Mouse (Mus musculus) stomach, embryonic 14.5 days (tissue): ENCODE measurements around the gene Abcd1. TPM values are rescaled to one million over a fixed set of nuclear protein-coding genes. Genes with fewer than 3 reads are reported as not detected.
A peak's percentile ranks its signal among the peaks of the same experiment; 100 is the strongest.

Source experiments
- ATAC-seq: fragments of 200-750 bp; cut with Nextera tagmentation; 2 replicates; pipeline ENCODE4 v1.8.0; 2017; ENCODE audit warnings: low read depth, moderate TSS enrichment; ENCODE audit not compliant: insufficient number of reproducible peaks, insufficient read depth, low FRiP score
- H3K27ac ChIP-seq: fragments of 300-500 bp; sonication (generic); 2 replicates; pipeline ENCODE4 v1.5.1; 2014; ENCODE audit warnings: mild to moderate bottlenecking, low read length, moderate library complexity, mixed read lengths
- H3K27me3 ChIP-seq: fragments of 300-500 bp; sonication (generic); 2 replicates; pipeline ENCODE4 v1.6.1; 2014; ENCODE audit warnings: low read length, control low read depth, mixed read lengths; ENCODE audit not compliant: control insufficient read depth, insufficient read depth
- H3K36me3 ChIP-seq: fragments of 300-500 bp; sonication (generic); 2 replicates; pipeline ENCODE4 v1.6.1; 2014; ENCODE audit warnings: mild to moderate bottlenecking, control low read depth, low read length, moderate library complexity, mixed read lengths; ENCODE audit not compliant: control insufficient read depth, insufficient read depth
- H3K4me1 ChIP-seq: fragments of 300-500 bp; sonication (generic); 2 replicates; pipeline ENCODE4 v1.6.1; 2014; ENCODE audit warnings: low read length, control low read depth, mixed read lengths; ENCODE audit not compliant: control insufficient read depth, insufficient read depth
- H3K4me2 ChIP-seq: fragments of 300-500 bp; sonication (generic); replicated peaks from 2 replicates; pipeline ENCODE4 v1.6.1; 2014; ENCODE audit warnings: low read depth, low read length, control low read depth
- H3K4me3 ChIP-seq: fragments of 300-500 bp; sonication (generic); 2 replicates; pipeline ENCODE4 v1.5.1; 2014; ENCODE audit warnings: low read depth, low read length, control low read depth
- H3K9ac ChIP-seq: fragments of 300-500 bp; sonication (generic); replicated peaks from 2 replicates; pipeline ENCODE4 v1.6.1; 2014; ENCODE audit warnings: low read depth, mild to moderate bottlenecking, control low read depth, low read length, moderate library complexity, mixed read lengths
- H3K9me3 ChIP-seq: fragments of 300-500 bp; sonication (generic); 2 replicates; pipeline ENCODE4 v1.6.1; 2016; ENCODE audit warnings: low read depth, low read length, control low read depth; ENCODE audit not compliant: control insufficient read depth
- WGBS: fragments of 180-500 bp; shearing (Covaris S2); extraction: QIAGEN DNeasy Blood & Tissue Kit; methylation state at CpG from one replicate; pipeline ENCODE4 v1.1.7; 2014; 5-methylcytosine and 5-hydroxymethylcytosine counted together
- polyA plus RNA-seq: library from polyadenylated mRNA; unstranded; fragments of >200 nt; fragmentation: Nextera tagmentation; extraction: Ambion mirVana; gene quantifications from 2 replicates; pipeline ENCODE4 v1.2.1, GENCODE M21; 2014

The Abcd1 gene
- 19.2 and 19.6 TPM in 2 replicates for polyA plus RNA-seq

DNA sequence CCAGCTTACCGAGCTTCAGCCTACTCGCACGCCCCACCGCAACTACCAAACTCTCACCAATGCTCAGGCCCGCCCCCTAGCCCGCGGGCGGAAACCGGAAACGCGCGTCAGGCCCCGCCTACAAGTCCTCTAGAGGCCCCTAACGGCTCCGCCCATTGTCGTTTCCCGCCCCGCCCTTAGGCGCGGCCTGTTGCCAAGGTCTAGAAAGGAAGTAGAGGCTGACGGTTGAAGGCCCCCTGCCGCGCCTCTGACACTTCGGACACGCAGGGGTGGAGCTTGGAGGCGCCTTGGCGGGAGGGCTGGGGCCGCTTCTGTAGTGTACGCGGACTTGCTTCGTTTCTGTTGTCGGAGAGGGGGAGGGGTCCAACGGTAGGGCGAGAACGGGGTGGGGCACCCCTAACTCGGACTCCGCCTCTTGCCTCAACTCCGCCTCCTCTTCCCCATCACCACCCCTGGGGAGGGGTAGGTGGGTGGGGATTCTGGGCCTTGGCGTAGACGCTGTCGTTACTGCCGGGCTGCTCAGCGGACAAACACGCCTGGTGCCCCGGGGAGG, at the start of gene Abcd1, which contains the start of gene Bcap31:
Abcd1 (plus strand) TSS at position 489 of the 553 bp plus-strand sequence.
Bcap31 (minus strand) TSS at position 67 of the 553 bp plus-strand sequence.
- peak within 1 kb of the TSS; percentile 86 for H3K27ac ChIP-seq
- no peaks in the 10 kb centered on the region for H3K9me3 ChIP-seq
- peak within 1 kb of the TSS; percentile 53 for H3K9ac ChIP-seq
- ATAC-seq, result peak; percentile 93
- H3K4me3 ChIP-seq, result peak within 1 kb of the TSS; percentile 50
- WGBS, result 24% methylated on average over 44 of the region's 45 CpGs
- peak within 1 kb of the TSS; percentile 65 for H3K4me2 ChIP-seq
- H3K36me3 ChIP-seq, result no peaks in the 10 kb centered on the region; the same call in 1 of the 2 replicates
- H3K4me1 ChIP-seq, result peaks cover 14% of the 10 kb centered on the region; the same call in 1 of the 2 replicates
- no peaks in the 10 kb centered on the region for H3K27me3 ChIP-seq

DNA sequence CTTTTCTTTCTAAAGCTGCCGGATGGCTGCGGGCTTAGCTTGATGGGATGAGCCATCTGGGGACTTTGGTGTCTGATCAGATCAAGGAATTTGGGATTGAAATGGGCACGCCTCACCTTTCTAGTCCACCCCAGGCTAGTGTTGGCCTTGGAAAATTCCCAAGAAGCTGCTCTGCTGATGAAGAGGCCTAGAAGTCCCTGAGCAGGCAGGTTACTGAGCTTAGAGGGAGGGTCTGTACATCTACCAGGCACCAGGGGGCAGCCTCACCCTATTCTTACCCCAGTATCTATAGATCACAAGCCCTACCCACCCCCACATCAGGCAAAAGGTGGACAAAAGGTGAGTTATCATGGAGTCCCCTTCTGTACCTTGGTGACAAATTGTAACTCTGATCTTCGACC, 44.4 kb upstream of the Abcd1 start:
- peak overlapping the region; percentile 53; the same call in 1 of the 2 replicates for H3K4me3 ChIP-seq
- no peaks in the 10 kb centered on the region for H3K27me3 ChIP-seq
- H3K27ac ChIP-seq, result no peak overlapping the region
- H3K36me3 ChIP-seq, result no peaks in the 10 kb centered on the region; the same call in 1 of the 2 replicates
- no peaks in the 10 kb centered on the region for H3K9me3 ChIP-seq
- H3K4me2 ChIP-seq, result no peak overlapping the region
- no peak for ATAC-seq
- no peaks in the 10 kb centered on the region; the same call in 1 of the 2 replicates for H3K4me1 ChIP-seq
- WGBS, result 66% methylated on average over 4 of the region's 4 CpGs
- no peak overlapping the region for H3K9ac ChIP-seq

DNA sequence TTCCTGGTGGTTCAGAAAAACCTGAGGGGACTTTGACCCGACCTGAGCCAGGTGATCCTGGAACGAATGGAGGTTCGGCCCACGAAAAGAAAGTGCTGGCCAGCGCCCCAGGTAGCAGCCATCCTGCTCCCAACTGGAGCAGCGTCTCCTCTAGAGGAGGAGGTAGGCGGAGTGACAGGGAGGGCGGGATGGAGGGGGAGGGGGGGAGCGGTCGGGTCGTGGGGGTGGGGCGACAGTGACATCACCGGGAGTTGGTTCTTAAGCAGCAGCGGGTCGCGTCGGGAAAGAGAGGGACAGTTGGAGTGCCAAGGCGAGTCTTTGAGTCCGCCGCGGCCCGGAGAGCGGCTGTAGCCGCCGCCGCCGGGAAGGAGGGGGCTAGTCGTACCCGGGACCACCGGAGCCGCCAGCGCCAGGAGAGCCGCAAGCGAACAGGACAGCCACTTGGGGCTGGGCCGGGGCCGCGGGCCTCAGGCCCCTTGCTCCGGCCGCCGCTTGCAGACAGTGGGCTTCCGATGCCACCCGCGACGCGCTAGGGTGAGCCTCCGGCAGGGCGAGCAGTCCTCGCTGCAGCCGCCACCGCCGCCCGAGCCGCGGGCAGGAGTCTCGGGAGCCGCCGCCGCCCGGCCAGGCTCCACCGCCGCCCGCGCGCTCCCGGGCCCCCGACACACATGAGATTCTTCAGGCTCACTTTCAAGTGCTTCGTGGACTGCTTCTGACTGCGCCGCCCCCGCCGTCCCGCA, 43.3 kb upstream of the Abcd1 start, which contains the start of gene Slc6a8:
Slc6a8 (plus strand) TSS at position 272 of the 740 bp plus-strand sequence.
- WGBS, result 17% methylated on average over 28 of the region's 72 CpGs
- H3K4me3 ChIP-seq, result peak within 1 kb of the TSS; percentile 53
- no peaks in the 10 kb centered on the region for H3K27me3 ChIP-seq
- ATAC-seq, result peak; percentile 51; the same call in 1 of the 2 replicates
- H3K9me3 ChIP-seq, result no peaks in the 10 kb centered on the region
- peak within 1 kb of the TSS; percentile 55 for H3K4me2 ChIP-seq
- H3K27ac ChIP-seq, result peak within 1 kb of the TSS; percentile 33; the same call in 1 of the 2 replicates
- H3K9ac ChIP-seq, result peak within 1 kb of the TSS; percentile 72
- no peaks in the 10 kb centered on the region; the same call in 1 of the 2 replicates for H3K4me1 ChIP-seq
- no peaks in the 10 kb centered on the region; the same call in 1 of the 2 replicates for H3K36me3 ChIP-seq

DNA sequence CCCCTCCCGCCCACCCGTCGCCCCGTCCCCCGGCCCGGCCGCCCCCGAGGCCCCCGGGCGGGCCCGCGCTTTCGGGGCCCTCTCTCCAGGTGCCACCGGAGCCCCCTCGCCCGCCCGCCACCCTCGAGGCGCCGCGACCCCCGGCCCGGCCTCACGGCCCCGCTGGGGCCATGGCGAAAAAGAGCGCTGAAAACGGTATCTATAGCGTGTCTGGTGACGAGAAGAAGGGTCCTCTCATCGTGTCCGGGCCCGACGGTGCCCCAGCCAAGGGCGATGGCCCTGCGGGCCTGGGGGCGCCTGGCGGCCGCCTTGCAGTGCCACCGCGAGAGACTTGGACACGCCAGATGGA, 42.8 kb upstream of the Abcd1 start:
- Histone ChIP-seq H3K27ac (no peak overlapping the region), H3K9ac (peak overlapping the region; percentile 72), H3K9me3 (no peaks in the 10 kb centered on the region), H3K4me1 (no peaks in the 10 kb centered on the region; the same call in 1 of the 2 replicates), H3K27me3 (no peaks in the 10 kb centered on the region), H3K4me2 (peak overlapping the region; percentile 55), H3K4me3 (peak overlapping the region; percentile 53), H3K36me3 (no peaks in the 10 kb centered on the region; the same call in 1 of the 2 replicates)
- 23% methylated on average over 27 of the region's 42 CpGs for WGBS
- ATAC-seq, result no peak

DNA sequence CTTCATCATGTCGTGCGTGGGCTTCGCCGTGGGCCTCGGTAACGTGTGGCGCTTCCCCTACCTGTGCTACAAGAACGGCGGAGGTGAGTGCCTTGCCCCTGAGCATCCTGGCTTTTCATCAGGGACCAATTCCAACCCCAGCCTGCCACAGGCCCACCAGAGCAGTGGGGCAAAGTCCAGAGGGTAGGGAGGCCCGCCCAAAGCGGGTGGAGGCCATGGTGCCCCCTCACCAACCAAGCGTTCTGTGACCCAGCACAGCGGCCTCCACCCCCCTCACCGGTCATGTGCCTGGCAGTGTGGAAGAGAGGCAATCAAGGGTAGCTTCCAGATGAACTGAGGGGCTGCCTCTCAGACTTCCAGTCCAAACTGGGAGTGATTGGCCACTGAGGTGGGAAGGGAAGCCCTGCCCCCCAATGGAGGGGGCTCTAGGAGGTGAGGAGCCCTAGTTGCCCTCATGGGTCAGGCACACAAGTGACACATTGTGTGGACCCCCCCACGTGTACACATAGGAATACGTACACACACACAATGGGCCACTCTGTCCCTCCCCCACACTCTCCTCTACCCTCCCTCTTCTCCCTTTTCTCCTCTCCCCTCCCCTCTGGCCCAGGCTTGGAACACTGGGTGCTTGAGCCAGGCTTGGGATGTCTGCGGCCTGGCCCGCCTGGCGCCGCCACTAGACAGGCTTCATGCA, 42.3 kb upstream of the Abcd1 start:
- 32% methylated on average over 20 of the region's 20 CpGs for WGBS
- Histone ChIP-seq H3K4me2 (peak overlapping the region; percentile 55), H3K27me3 (no peaks in the 10 kb centered on the region), H3K4me1 (no peaks in the 10 kb centered on the region; the same call in 1 of the 2 replicates), H3K9me3 (no peaks in the 10 kb centered on the region), H3K36me3 (no peaks in the 10 kb centered on the region; the same call in 1 of the 2 replicates), H3K4me3 (peak overlapping the region; percentile 53), H3K27ac (no peak overlapping the region), H3K9ac (peak overlapping the region; percentile 72)
- ATAC-seq, result peak; percentile 35; the same call in 1 of the 2 replicates

DNA sequence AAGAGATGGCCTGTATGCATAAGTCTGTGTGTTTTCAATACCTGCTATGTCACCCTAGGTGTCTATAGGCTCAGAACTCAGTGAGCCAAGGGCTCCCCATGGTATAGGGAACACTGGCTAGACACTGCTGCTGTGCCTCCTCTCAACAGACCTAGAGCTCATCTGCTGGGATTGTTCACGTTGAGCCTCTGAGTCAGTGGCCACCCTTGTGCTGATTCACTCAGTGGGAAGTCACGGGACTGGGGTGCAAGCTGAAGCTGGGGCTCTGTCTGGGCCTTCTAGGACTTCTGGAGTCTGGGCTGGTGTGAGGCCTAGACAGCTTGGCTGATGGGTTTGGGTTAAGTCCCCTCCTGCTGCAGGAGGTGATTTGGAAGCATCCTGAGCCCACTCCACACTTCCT, 41.2 kb upstream of the Abcd1 start:
- Histone ChIP-seq H3K9me3 (no peaks in the 10 kb centered on the region), H3K27me3 (no peaks in the 10 kb centered on the region), H3K36me3 (no peaks in the 10 kb centered on the region; the same call in 1 of the 2 replicates), H3K4me3 (no peak overlapping the region), H3K4me1 (no peaks in the 10 kb centered on the region; the same call in 1 of the 2 replicates), H3K9ac (no peak overlapping the region), H3K4me2 (peak overlapping the region; percentile 55), H3K27ac (no peak overlapping the region)
- ATAC-seq, result no peak
- WGBS, result 70% methylated on average over 2 of the region's 2 CpGs

DNA sequence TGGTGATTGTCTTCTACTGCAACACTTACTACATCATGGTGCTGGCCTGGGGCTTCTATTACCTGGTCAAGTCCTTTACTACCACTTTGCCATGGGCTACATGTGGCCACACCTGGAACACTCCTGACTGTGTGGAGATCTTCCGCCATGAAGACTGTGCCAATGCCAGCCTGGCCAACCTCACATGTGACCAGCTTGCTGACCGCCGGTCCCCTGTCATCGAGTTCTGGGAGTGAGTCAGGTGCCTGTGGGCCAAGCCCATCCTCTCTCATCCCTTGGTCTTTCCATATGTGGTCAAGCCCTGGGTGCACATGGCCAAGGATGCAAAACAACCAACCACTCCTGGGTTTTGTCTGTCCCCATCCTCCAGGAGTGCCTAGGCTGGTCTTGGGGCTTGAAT, 39.7 kb upstream of the Abcd1 start:
- Histone ChIP-seq H3K4me3 (no peak overlapping the region), H3K9ac (no peak overlapping the region), H3K4me1 (no peaks in the 10 kb centered on the region; the same call in 1 of the 2 replicates), H3K4me2 (no peak overlapping the region), H3K9me3 (no peaks in the 10 kb centered on the region), H3K27me3 (no peaks in the 10 kb centered on the region), H3K27ac (no peak overlapping the region), H3K36me3 (no peaks in the 10 kb centered on the region; the same call in 1 of the 2 replicates)
- 90% methylated on average over 4 of the region's 4 CpGs for WGBS
- ATAC-seq, result no peak

DNA sequence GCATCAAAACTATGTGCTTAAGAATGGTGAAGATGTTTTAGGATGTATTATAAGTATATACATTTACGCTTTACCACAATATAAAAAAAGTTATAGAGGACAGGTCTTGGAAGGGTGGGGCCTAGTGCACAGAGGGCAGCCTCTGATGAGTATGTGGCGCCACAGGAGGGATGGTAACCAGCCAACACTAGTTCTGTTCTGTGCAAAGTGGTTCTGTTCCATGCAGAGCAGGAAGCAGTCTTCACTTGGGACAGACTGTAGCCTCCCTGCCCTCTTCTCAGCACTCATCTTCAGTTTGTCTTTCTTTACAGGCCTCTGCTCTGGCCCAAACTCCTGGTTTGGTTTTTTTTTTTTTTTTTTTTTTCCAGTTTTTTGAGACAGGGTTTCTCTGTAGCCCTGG, 32.2 kb upstream of the Abcd1 start:
- Histone ChIP-seq H3K9me3 (no peaks in the 10 kb centered on the region), H3K4me2 (no peak overlapping the region), H3K4me1 (no peaks in the 10 kb centered on the region), H3K27me3 (no peaks in the 10 kb centered on the region), H3K27ac (no peak overlapping the region), H3K9ac (no peak overlapping the region), H3K4me3 (no peak overlapping the region), H3K36me3 (peaks cover 7% of the 10 kb centered on the region)
- 85% methylated on average over 2 of the region's 2 CpGs for WGBS
- ATAC-seq, result no peak
